Mouse (Mus musculus) stomach, postnatal 0 days (tissue): ENCODE results near the gene Lix1l.

Experiments used
- CTCF ChIP-seq: IDR thresholded peaks from 2 replicates; pipeline ENCODE4 v1.5.1; 2016; ENCODE audit warnings: antibody characterized with exemption, low read depth, mild to moderate bottlenecking, moderate library complexity
- EP300 ChIP-seq: optimal IDR thresholded peaks from 2 replicates; pipeline ENCODE3; 2016; ENCODE audit warnings: antibody characterized with exemption

DNA sequence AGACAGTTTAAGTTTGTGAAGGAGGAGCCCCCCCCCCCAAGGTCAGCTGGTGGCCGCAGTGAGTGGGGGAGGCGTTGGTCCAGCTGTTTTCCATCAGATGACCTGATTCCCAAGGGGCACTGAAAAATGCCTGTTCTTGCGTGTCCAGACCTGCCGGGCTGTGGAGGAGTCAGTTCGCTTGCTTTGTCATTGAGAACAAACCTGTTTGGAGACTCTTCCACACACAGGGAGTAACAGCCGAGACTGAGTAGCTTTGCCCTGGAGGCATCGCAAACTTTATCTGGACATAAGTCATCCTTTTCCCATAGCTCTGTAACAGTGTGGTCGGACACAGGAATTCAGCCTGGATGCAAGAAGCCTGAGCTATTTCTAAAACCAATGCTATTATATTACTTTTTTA is 73.5 kb downstream of the Lix1l start:
- TF ChIP-seq CTCF (no peak), EP300 (no peak)
